ENCODE assay signal across 12 mouse cellular contexts in the genomic region with DNA sequence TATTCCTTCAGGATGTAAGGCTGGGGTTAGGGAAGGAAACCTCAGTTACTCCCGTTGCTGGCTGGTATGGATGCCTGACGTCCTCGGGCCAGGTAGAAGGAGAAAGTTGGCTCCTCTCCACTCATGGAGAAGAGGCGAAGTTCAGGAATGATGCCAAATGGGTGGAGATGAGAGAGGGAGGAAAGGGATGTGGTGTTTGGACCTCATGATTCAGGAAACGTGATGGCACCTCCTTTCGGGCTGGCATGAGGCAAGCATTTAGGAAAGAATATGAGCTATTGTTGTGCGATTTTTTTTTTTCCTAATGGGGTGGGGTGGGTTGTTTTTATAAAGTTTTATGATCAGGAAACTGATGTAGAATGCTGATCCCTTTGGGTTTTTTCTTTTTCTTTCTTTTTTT.
A peak's percentile ranks its signal among the peaks of the same experiment; 100 is the strongest.
DNase-seq lines count a peak whose midpoint lies in the region; ATAC-seq and TF ChIP-seq lines count a peak whose summit lies in the region.
"Had no signal": no experiment of that assay in that cellular context is flagged by ENCODE, and none has a peak within 500 bp of the region (broad histone marks: within the 10 kb centered on the region; RNA-seq: fewer than 3 reads in every experiment).

No protein-coding gene starts in this region.

- H3K4me2 ChIP-seq in liver, postnatal 0 days (ENCODE audit: low read depth, low read length) = no peak overlapping the region
- H3K4me2 ChIP-seq in lung, postnatal 0 days (replicated peaks; ENCODE audit: low read depth, low read length) = no peak overlapping the region
- H3K4me2 ChIP-seq: forebrain, embryonic 13.5 days; liver, embryonic 15.5 days had no signal

- H3K27ac ChIP-seq in liver, adult 2 months (replicated peaks; ENCODE audit: insufficient read depth, low read depth, low read length) = no peak overlapping the region
- H3K27ac ChIP-seq in liver, postnatal 0 days (ENCODE audit: low read depth) = no peak overlapping the region
- H3K27ac ChIP-seq in lung, postnatal 0 days (ENCODE audit: low read length) = 0 out of 2 replicates have a peak overlapping the region, but pooled peaks have one; percentile 12
- H3K27ac ChIP-seq: forebrain, embryonic 13.5 days; liver, embryonic 15.5 days had no signal

- no peaks in the 10 kb centered on the region for H3K27me3 ChIP-seq in liver, adult 2 months (ENCODE audit: control insufficient read depth, insufficient read depth, low read length)
- H3K27me3 ChIP-seq in liver, postnatal 0 days (ENCODE audit: insufficient read depth, low read length) = no peaks in the 10 kb centered on the region
- H3K27me3 ChIP-seq in lung, postnatal 0 days (replicated peaks; ENCODE audit: insufficient read depth, low read length) = no peaks in the 10 kb centered on the region
- H3K27me3 ChIP-seq: forebrain, embryonic 13.5 days; liver, embryonic 15.5 days had no signal

- peaks cover 11% of the 10 kb centered on the region for H3K4me1 ChIP-seq in liver, adult 2 months (ENCODE audit: control insufficient read depth, insufficient read depth, low read length)
- H3K4me1 ChIP-seq in liver, postnatal 0 days (ENCODE audit: insufficient read depth) = peaks cover 12% of the 10 kb centered on the region
- H3K4me1 ChIP-seq in lung, postnatal 0 days (ENCODE audit: insufficient read depth, low read depth, low read length) = no peaks in the 10 kb centered on the region
- H3K4me1 ChIP-seq: forebrain, embryonic 13.5 days; liver, embryonic 15.5 days had no signal

- intact Hi-C loops in heart, postnatal 10 days (cut with DNase I) = no loop called here

- no peak overlapping the region for H3K4me3 ChIP-seq in liver, adult 2 months (ENCODE audit: insufficient read depth, low read depth, low read length)
- H3K4me3 ChIP-seq in liver, postnatal 0 days (ENCODE audit: low read depth, low read length) = no peak overlapping the region
- H3K4me3 ChIP-seq in lung, postnatal 0 days (ENCODE audit: low read depth, low read length) = no peak overlapping the region
- H3K4me3 ChIP-seq: forebrain, embryonic 13.5 days; liver, embryonic 15.5 days had no signal

- no peak for TF ChIP-seq EP300 in liver, postnatal 0 days (IDR thresholded peaks at IDR 0.05; ENCODE audit: low read depth)
- TF ChIP-seq EP300 in lung, postnatal 0 days (IDR thresholded peaks at IDR 0.05) = peak; percentile 70

- no peak for TF ChIP-seq POLR2A in liver, adult 2 months (IDR thresholded peaks at IDR 0.05; ENCODE audit: extremely low read depth, insufficient read depth, low read length)

- H3K79me2 ChIP-seq in liver, adult 2 months (ENCODE audit: control insufficient read depth, insufficient read depth, low read length) = no peaks in the 10 kb centered on the region

- DNase-seq in heart, adult 8-10 months (ENCODE audit: low spot score) = peak; percentile 51
- DNase-seq in heart, postnatal 10 days = no peak
- DNase-seq in liver, adult 2 months (ENCODE audit: extremely low read depth, low read depth, low spot score) = peak; percentile 80
- no peak for DNase-seq in liver, postnatal 0 days
- DNase-seq in lung, postnatal 0 days (ENCODE audit: low spot score) = peak; percentile 63
- no peak for DNase-seq in layer of hippocampus, adult 9-10 months (ENCODE audit: low spot score)
- no peak for DNase-seq in retina, postnatal 1 day
- DNase-seq: adrenal gland, postnatal 25 days; gastrocnemius, postnatal 36 days; right cerebral cortex, adult 18-20 months had no signal

- H3K36me3 ChIP-seq in liver, adult 2 months (ENCODE audit: control insufficient read depth, insufficient read depth, low read length) = no peaks in the 10 kb centered on the region
- H3K36me3 ChIP-seq in liver, postnatal 0 days (replicated peaks; ENCODE audit: insufficient read depth, low read length) = no peaks in the 10 kb centered on the region
- H3K36me3 ChIP-seq in lung, postnatal 0 days (ENCODE audit: insufficient read depth, low read length) = no peaks in the 10 kb centered on the region
- H3K36me3 ChIP-seq: liver, embryonic 15.5 days had no signal

- no peak for ATAC-seq in liver, postnatal 0 days
- ATAC-seq in lung, postnatal 0 days = peak; percentile 37; the same call in 1 of the 2 replicates
- ATAC-seq: forebrain, embryonic 13.5 days had no signal

- no peaks in the 10 kb centered on the region for H3K9me3 ChIP-seq in liver, postnatal 0 days (ENCODE audit: low read length)
- no peaks in the 10 kb centered on the region for H3K9me3 ChIP-seq in lung, postnatal 0 days (ENCODE audit: low read length)
- H3K9me3 ChIP-seq: forebrain, embryonic 13.5 days; liver, embryonic 15.5 days had no signal

- H3K9ac ChIP-seq in liver, adult 2 months (ENCODE audit: low read depth, low read length) = no peak overlapping the region
- no peak overlapping the region for H3K9ac ChIP-seq in liver, postnatal 0 days (replicated peaks)
- H3K9ac ChIP-seq in lung, postnatal 0 days (replicated peaks; ENCODE audit: low read depth) = no peak overlapping the region
- H3K9ac ChIP-seq: forebrain, embryonic 13.5 days; liver, embryonic 15.5 days had no signal

- TF ChIP-seq CTCF in liver, adult 2 months (IDR thresholded peaks at IDR 0.05; ENCODE audit: low read depth, low read length) = no peak
- TF ChIP-seq CTCF in liver, postnatal 0 days (IDR thresholded peaks at IDR 0.05; ENCODE audit: low read depth) = no peak
- TF ChIP-seq CTCF in lung, postnatal 0 days (IDR thresholded peaks at IDR 0.05) = no peak

- 23% methylated on average over 7 of the region's 7 CpGs for WGBS in liver, adult 2 months
- WGBS in liver, postnatal 0 days (ENCODE audit: insufficient replicate concordance) = 78% methylated on average over 7 of the region's 7 CpGs
- WGBS in lung, postnatal 0 days = 39% methylated on average over 7 of the region's 7 CpGs

Comparison
In these comparisons a context has a peak if more than half of its experiments do, and no peak if none do; other contexts are left out.
1. DNase-seq: peak in heart, adult 8-10 months (single experiment), liver, adult 2 months (single experiment) and lung, postnatal 0 days (single experiment); none in heart, postnatal 10 days (0 of 2), liver, postnatal 0 days (single experiment), layer of hippocampus, adult 9-10 months (single experiment) and retina, postnatal 1 day (single experiment).